Mouse (Mus musculus): Measurements from ENCODE around the gene 4930470P17Rik. TPM values are rescaled to one million over a fixed set of nuclear protein-coding genes. Genes with fewer than 3 reads are reported as not detected.

4930470P17Rik gene
- polyA plus RNA-seq, 1 experiment, result not detected

- no peak for DNase-seq (ENCODE audit: low spot score)
Observed at GRCm38 (mm10) chr2:170578588-170578987, 23.2 kb downstream of the 4930470P17Rik start.

DNA sequence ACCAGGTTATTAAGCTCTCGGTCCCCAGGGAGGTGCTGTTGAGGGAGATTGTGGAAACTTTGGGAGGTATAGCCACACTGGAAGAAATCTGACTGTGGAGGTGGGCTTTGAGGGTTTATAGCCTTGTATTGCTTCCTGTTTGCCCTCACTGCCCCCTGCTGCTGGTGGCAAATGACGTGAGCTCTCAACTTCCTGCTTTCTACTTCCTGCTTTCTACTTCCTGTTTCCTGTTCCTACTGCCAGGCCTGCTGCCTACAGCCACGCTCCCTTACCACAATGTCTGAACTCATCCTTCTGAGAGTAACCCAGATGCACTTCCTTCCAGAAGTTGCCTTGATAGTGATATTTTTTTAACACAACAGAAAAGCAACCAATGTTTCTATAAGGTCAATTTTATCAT, 24.3 kb downstream of the 4930470P17Rik start:
- DNase-seq (ENCODE audit: low spot score), result no peak

DNA sequence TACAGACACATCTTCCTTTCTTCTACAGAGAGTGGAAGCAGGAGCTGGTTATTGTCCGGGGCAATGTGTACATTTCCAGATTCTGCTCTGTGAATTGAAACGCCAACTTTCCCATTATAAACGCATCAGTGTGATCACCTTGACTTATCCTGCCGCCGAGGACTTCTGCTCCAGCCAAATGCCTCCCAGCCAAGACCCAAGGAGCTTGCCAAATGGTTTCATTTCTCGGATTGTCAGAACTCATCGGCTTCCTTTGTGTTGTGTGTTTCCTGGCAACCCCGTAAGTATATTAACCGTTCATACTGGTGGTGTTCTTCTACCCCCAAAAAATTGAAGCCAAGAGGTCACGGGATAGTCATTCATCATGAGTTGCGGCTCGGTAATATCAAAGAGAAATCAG, 25.7 kb downstream of the 4930470P17Rik start:
- DNase-seq (ENCODE audit: low spot score), result no peak

GRCm38 (mm10) chr2:170564995-170565394, 36.8 kb downstream of the 4930470P17Rik start:
- DNase-seq (ENCODE audit: low spot score), result no peak

GRCm38 (mm10) chr2:170563956-170564855, 37.6 kb downstream of the 4930470P17Rik start:
- DNase-seq (ENCODE audit: low spot score), result no peak

- no peak for DNase-seq (ENCODE audit: low spot score)
Observed at GRCm38 (mm10) chr2:170552088-170552487, 49.7 kb downstream of the 4930470P17Rik start.

DNA sequence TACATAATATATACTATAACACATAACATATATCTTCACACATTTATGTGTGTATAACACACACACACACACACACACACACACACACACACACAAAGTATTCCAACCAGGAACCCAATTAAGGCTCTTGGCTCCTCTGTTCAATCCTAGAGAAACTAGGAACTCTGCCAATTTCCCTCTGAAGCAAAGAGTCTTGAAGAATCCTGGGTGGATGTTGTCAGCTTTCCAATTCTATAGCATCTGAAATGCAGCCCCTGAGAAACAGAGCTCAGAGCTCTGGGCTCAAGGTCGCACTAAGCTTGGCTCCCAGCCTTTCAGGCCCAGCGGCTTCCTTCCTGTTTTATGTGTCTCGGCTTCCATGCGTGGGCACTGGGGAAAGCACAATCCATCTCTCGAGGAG, 51.6 kb downstream of the 4930470P17Rik start:
- no peak for DNase-seq (ENCODE audit: low spot score)

- no peak for DNase-seq (ENCODE audit: low spot score)
Observed at GRCm38 (mm10) chr2:170549146-170549545, 52.7 kb downstream of the 4930470P17Rik start.

GRCm38 (mm10) chr2:170548046-170548445, 53.8 kb downstream of the 4930470P17Rik start:
- DNase-seq (ENCODE audit: low spot score), result no peak

DNA sequence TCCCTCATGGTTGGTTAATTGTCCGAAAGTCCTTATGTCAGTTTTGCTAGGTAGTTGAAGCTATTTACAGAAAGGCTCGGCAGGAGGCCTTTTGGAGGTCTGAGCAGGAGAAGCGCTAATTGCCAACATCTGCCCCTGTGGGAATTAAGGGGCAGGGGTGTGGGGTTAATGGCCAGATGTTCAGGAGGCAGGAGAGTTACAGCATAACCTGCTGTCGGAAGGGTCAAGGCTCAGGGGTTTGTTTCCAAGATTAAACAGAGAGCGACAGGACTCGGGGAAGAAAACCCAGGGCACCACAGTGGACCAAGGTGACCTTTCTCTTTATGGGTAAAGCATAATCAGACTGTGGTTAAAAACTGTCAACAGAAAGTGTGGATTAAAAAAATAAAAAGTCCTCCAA, 54.3 kb downstream of the 4930470P17Rik start:
- no peak for DNase-seq (ENCODE audit: low spot score)

- DNase-seq (ENCODE audit: low spot score), result no peak
Observed at GRCm38 (mm10) chr2:170545745-170546144, 56.1 kb downstream of the 4930470P17Rik start.

DNA sequence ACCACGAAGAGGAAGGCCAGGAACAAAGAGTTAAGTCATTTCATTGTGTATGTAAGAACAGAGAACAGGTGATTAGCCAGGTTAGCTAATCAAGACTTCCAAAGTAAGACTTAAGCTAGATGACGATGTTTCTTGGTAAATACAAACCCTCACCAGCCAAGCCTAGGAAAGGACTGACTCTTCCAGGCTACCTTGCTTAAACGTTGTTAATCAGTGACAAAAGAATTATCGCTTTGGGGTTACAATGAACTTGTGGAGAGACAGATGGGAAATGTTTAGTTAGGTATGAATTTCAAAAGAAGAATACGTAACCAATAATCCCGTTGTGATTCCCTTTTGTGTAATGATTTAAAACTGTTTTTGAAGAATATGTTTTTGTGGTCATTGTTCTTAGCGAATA, 56.9 kb downstream of the 4930470P17Rik start:
- DNase-seq (ENCODE audit: low spot score), result no peak

- DNase-seq (ENCODE audit: low spot score), result no peak
Observed at GRCm38 (mm10) chr2:170544159-170544558, 57.7 kb downstream of the 4930470P17Rik start.

DNA sequence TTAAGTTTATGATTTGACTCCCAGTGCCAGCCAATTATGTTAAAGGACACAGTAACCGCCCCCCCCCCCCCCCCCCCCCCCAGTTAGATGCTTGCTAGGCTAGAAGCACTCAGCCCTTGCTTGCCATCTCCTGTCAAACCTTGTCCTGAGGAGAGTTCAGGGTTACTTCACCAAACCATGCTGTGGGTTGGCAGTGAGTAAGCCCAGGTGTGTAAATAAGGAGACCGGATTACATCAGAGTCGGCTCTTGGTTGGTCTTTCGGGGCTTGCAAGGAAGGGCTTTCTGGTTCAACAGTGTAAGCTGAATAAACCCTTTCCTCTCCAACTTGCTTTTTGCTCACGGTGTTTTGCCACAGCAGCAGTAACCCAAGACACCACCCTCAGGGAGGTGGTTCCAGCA, 58.2 kb downstream of the 4930470P17Rik start:
- DNase-seq (ENCODE audit: low spot score), result no peak

DNA sequence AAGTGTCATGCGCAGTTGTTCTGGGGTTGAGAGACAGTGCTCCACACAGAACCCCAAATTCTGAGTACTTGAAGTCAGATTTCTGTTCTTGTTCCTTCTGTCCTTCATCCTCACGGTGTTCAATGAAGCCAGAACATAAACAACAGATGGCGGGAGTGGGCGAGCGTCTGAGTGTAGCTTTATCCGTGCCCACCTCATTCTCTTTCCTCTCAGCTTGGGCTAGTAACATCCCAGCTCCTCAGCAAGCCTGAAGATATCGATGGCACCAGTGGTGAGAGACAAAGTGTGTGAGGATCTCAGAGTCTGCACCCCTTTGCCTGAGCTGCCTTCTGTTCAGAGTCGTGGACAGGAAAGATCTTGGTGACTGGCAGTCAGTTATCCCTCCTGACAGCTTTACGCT, 62.6 kb downstream of the 4930470P17Rik start:
- DNase-seq (ENCODE audit: low spot score), result no peak

- no peak for DNase-seq (ENCODE audit: low spot score)
Observed at GRCm38 (mm10) chr2:170535841-170536240, 66.0 kb downstream of the 4930470P17Rik start.

DNA sequence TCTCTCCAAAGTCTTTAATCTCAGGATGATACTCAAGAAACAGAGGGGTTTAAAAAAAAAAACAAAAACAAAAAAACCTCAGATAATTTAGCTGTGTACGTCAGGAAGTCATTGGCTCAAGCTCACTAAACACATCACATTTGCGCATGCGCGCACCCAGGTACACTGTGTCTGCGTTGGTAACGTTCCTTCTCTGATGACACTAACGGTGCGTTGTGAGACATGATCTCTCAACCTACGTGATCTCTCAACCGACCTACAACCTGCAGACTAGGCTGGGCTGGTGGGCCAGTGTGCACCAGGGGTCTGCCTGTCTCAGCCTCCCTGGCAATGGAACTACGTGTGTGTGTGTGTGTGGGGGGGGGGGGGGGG, 67.0 kb downstream of the 4930470P17Rik start:
- no peak for DNase-seq (ENCODE audit: low spot score)

GRCm38 (mm10) chr2:170534116-170534802, 67.6 kb downstream of the 4930470P17Rik start:
- no peak for DNase-seq (ENCODE audit: low spot score)

GRCm38 (mm10) chr2:170530256-170530655, 71.6 kb downstream of the 4930470P17Rik start:
- no peak for DNase-seq (ENCODE audit: low spot score)

DNA sequence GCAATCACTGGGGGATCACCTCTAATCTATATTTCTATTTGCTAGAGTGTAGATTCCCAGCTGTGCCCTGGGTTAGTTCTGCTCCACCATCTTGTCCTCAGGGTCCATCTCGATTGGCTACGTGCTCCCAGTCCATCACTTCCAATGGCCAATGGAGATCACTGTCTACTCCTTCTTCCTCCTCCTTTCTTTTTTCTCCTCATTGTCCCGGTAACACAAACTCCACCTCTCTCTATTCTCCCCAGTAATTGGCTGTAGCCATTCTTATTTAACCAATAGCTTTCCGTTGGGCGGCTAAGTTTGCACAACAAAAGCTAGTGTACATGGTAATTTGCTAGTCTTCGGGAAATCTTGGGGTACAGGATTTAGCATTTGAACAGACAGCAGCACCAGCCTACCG, 72.1 kb downstream of the 4930470P17Rik start:
- no peak for DNase-seq (ENCODE audit: low spot score)
